Mouse (Mus musculus) heart, embryonic 14.5 days (tissue): ENCODE data around the gene Crybb1. TPM values are rescaled to one million over a fixed set of nuclear protein-coding genes. Genes with fewer than 3 reads are reported as not detected.

Experiments
- ATAC-seq: fragments of 200-750 bp; cut with Nextera tagmentation; 2 replicates; pipeline ENCODE4 v1.8.0; 2017; ENCODE audit warnings: low read depth, moderate TSS enrichment; ENCODE audit not compliant: insufficient number of reproducible peaks, insufficient read depth, low FRiP score
- H3K27ac ChIP-seq, 2 experiments: fragments of 200-500 bp in 1 of 2; fragments of 300-500 bp in 1 of 2; sonication (generic) in 1 of 2; replicated peaks in 1 of 2; 2 replicates each; pipeline ENCODE4 v1.5.1; 2012 to 2014; ENCODE audit warnings: low read depth in 2 of 2, low read length in 2 of 2, control low read depth in 1 of 2, mild to moderate bottlenecking in 1 of 2, mixed read lengths in 1 of 2; ENCODE audit not compliant: control insufficient read depth in 1 of 2, insufficient read depth in 1 of 2
- H3K27me3 ChIP-seq: fragments of 300-500 bp; sonication (generic); 2 replicates; pipeline ENCODE4 v1.6.1; 2014; ENCODE audit warnings: mild to moderate bottlenecking, low read length, control low read depth; ENCODE audit not compliant: control insufficient read depth, insufficient read depth
- H3K36me3 ChIP-seq: fragments of 300-500 bp; sonication (generic); 2 replicates; pipeline ENCODE4 v1.6.1; 2014; ENCODE audit warnings: mild to moderate bottlenecking, control low read depth, low read length, mixed read lengths; ENCODE audit not compliant: control insufficient read depth, insufficient read depth
- H3K4me1 ChIP-seq, 2 experiments: fragments of 200-500 bp in 1 of 2; fragments of 300-500 bp in 1 of 2; sonication (generic) in 1 of 2; 2 replicates each; pipeline ENCODE4 v1.6.1; 2012 to 2014; ENCODE audit warnings: low read length in 2 of 2, control low read depth in 1 of 2, mixed read lengths in 1 of 2; ENCODE audit not compliant: control insufficient read depth in 2 of 2, insufficient read depth in 2 of 2
- H3K4me2 ChIP-seq: fragments of 300-500 bp; sonication (generic); 2 replicates; pipeline ENCODE4 v1.6.1; 2014; ENCODE audit warnings: mild to moderate bottlenecking, low read length
- H3K4me3 ChIP-seq, 2 experiments: fragments of 200-500 bp in 1 of 2; fragments of 300-500 bp in 1 of 2; sonication (generic) in 1 of 2; 2 replicates each; pipeline ENCODE4 v1.5.1; 2012 to 2014; ENCODE audit warnings: low read length in 2 of 2, mild to moderate bottlenecking in 2 of 2, control low read depth in 1 of 2, low read depth in 1 of 2, moderate library complexity in 1 of 2; ENCODE audit not compliant: control insufficient read depth in 1 of 2, insufficient read depth in 1 of 2
- H3K9ac ChIP-seq: fragments of 300-500 bp; sonication (generic); 2 replicates; pipeline ENCODE4 v1.6.1; 2014; ENCODE audit warnings: mild to moderate bottlenecking, low read length
- H3K9me3 ChIP-seq: fragments of 300-500 bp; sonication (generic); 2 replicates; pipeline ENCODE4 v1.6.1; 2016; ENCODE audit warnings: low read length, control low read depth; ENCODE audit not compliant: control insufficient read depth
- WGBS: fragments of 180-500 bp; shearing (Covaris S2); extraction: QIAGEN DNeasy Blood & Tissue Kit; methylation state at CpG from one replicate; pipeline ENCODE4 v1.1.7; 2014; 5-methylcytosine and 5-hydroxymethylcytosine counted together
- polyA plus RNA-seq: library from polyadenylated mRNA; unstranded; fragments of >200 nt; fragmentation: Nextera tagmentation; extraction: Ambion mirVana; gene quantifications from 2 replicates; pipeline ENCODE4 v1.2.1, GENCODE M21; 2014

The Crybb1 gene
- polyA plus RNA-seq, 1 experiment from 2014 or later = 1.0 TPM

DNA sequence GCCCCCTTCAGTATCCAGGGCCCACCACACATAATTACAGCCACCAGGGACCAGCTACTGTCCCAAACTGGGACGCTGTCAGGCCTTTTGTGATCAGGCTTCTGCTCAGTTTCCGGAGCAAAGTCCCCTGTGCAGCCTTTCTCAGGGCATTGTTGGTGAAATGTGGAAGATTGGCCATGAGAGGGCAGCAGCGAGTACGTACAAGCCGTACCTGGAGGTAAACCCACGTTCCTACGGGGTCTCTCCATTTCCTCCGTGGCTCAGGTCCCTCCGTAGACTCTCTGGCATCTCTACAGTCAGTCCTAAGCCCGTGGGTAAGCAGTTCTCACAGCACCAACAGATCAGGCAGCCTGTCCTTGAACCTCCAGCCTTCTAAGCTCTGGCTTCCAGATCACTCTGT is 41.2 kb upstream of the Crybb1 start:
- H3K27ac ChIP-seq = no peak overlapping the region
- peaks cover 5 to 7% of the 10 kb centered on the region in 2 experiments for H3K4me1 ChIP-seq
- peaks cover 31% of the 10 kb centered on the region for H3K27me3 ChIP-seq
- no peak for ATAC-seq
- no peak overlapping the region for H3K9ac ChIP-seq
- H3K36me3 ChIP-seq = no peaks in the 10 kb centered on the region
- 0 out of 2 replicates have a peak, but pooled peaks cover 4% of the 10 kb centered on the region for H3K9me3 ChIP-seq
- 6% methylated on average over 10 of the region's 10 CpGs for WGBS
- H3K4me2 ChIP-seq = no peak overlapping the region
- no peak overlapping the region for H3K4me3 ChIP-seq

- 0 out of 2 replicates have a peak overlapping the region, but pooled peaks have one; percentile 36 for H3K4me2 ChIP-seq
- no peaks in the 10 kb centered on the region for H3K36me3 ChIP-seq
- ATAC-seq = no peak
- peaks cover 5 to 7% of the 10 kb centered on the region in 2 experiments for H3K4me1 ChIP-seq
- peaks cover 31% of the 10 kb centered on the region for H3K27me3 ChIP-seq
- no peak overlapping the region for H3K9ac ChIP-seq
- WGBS = 22% methylated on average over 12 of the region's 12 CpGs
- H3K9me3 ChIP-seq = 0 out of 2 replicates have a peak, but pooled peaks cover 4% of the 10 kb centered on the region
- H3K27ac ChIP-seq = peak overlapping the region; percentile 5 to 60; a peak in 3 of 4 replicates
- H3K4me3 ChIP-seq = no peak overlapping the region
These were observed 40.3 kb upstream of the Crybb1 start for GRCm38 (mm10) chr5:112215291-112215751.

GRCm38 (mm10) chr5:112215801-112216251 is 39.8 kb upstream of the Crybb1 start:
- 43% methylated on average over 9 of the region's 9 CpGs for WGBS

GRCm38 (mm10) chr5:112216335-112216734 is 39.3 kb upstream of the Crybb1 start:
- H3K9ac ChIP-seq = no peak overlapping the region
- H3K4me3 ChIP-seq = no peak overlapping the region
- peaks cover 31% of the 10 kb centered on the region for H3K27me3 ChIP-seq
- no peaks in the 10 kb centered on the region for H3K36me3 ChIP-seq
- no peak overlapping the region for H3K27ac ChIP-seq
- WGBS = 77% methylated on average over 6 of the region's 7 CpGs
- no peak overlapping the region for H3K4me2 ChIP-seq
- H3K9me3 ChIP-seq = no peaks in the 10 kb centered on the region
- H3K4me1 ChIP-seq = peaks cover 5 to 7% of the 10 kb centered on the region in 2 experiments
- ATAC-seq = no peak

More at GRCm38 (mm10) chr5:112215801-112216251, 39.8 kb upstream of the Crybb1 start:
- Histone ChIP-seq H3K27ac (peak overlapping the region; percentile 5 to 60; a peak in 3 of 4 replicates), H3K9ac (no peak overlapping the region), H3K36me3 (no peaks in the 10 kb centered on the region), H3K4me3 (no peak overlapping the region), H3K4me2 (0 out of 2 replicates have a peak overlapping the region, but pooled peaks have one; percentile 36), H3K27me3 (peaks cover 31% of the 10 kb centered on the region), H3K4me1 (peaks cover 5 to 7% of the 10 kb centered on the region in 2 experiments), H3K9me3 (0 out of 2 replicates have a peak, but pooled peaks cover 4% of the 10 kb centered on the region)
- ATAC-seq = no peak

DNA sequence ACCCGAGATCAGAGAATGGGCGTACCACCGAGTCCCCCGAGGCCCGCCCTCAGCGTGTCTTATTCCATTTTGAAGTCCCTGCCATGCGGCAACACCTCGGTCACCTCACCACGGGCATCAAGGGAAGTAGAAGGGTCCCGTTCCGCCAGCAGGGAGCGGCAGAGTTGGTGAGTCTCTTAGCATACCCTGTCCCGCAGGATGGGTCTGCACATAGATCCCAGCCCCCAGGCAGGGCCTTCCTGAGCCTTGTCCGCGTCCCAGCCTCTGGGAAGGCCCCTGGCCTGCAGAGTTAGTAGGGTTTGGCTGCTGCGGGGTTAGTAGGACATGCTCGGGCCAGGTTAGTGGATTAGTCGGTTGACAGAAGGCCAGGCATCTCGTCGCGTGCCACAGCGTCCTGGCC is 38.6 kb upstream of the Crybb1 start:
- Histone ChIP-seq H3K27me3 (peaks cover 31% of the 10 kb centered on the region), H3K4me1 (peaks cover 5 to 7% of the 10 kb centered on the region in 2 experiments), H3K9ac (no peak overlapping the region), H3K36me3 (no peaks in the 10 kb centered on the region), H3K4me3 (no peak overlapping the region), H3K9me3 (no peaks in the 10 kb centered on the region), H3K4me2 (no peak overlapping the region), H3K27ac (no peak overlapping the region)
- no peak for ATAC-seq
- WGBS = 55% methylated on average over 22 of the region's 22 CpGs

- no peak for ATAC-seq
- 0 out of 4 replicates have a peak overlapping the region, but pooled peaks of 1 of the 2 experiments have one; percentile 41 for H3K27ac ChIP-seq
- peaks cover 37% of the 10 kb centered on the region for H3K27me3 ChIP-seq
- no peak overlapping the region for H3K4me2 ChIP-seq
- H3K9ac ChIP-seq = no peak overlapping the region
- no peak overlapping the region for H3K4me3 ChIP-seq
- peaks cover 5 to 7% of the 10 kb centered on the region in 2 experiments for H3K4me1 ChIP-seq
- H3K36me3 ChIP-seq = no peaks in the 10 kb centered on the region
- 48% methylated on average over 4 of the region's 4 CpGs for WGBS
- H3K9me3 ChIP-seq = no peaks in the 10 kb centered on the region
These were observed 36.9 kb upstream of the Crybb1 start for GRCm38 (mm10) chr5:112218679-112219078.

- Histone ChIP-seq H3K27ac (peak overlapping the region; percentile 41 to 47; a peak in 2 of 4 replicates), H3K36me3 (no peaks in the 10 kb centered on the region), H3K9me3 (no peaks in the 10 kb centered on the region), H3K9ac (no peak overlapping the region), H3K4me3 (no peak overlapping the region), H3K4me1 (peaks cover 5 to 7% of the 10 kb centered on the region in 2 experiments), H3K4me2 (no peak overlapping the region), H3K27me3 (peaks cover 44% of the 10 kb centered on the region)
- peak; percentile 51; the same call in 1 of the 2 replicates for ATAC-seq
- 14% methylated on average over 1 of the region's 1 CpGs for WGBS
These were observed 36.2 kb upstream of the Crybb1 start for GRCm38 (mm10) chr5:112219398-112219797.
